Mouse (Mus musculus) G1E (cell line): ENCODE results near the gene Fam129a. TPM values are rescaled to one million over a fixed set of nuclear protein-coding genes. Genes with fewer than 3 reads are reported as not detected.

Source experiments
- ATAC-seq: 2 replicates; pipeline ENCODE4 v1.8.0; 2016; ENCODE audit warnings: mild to moderate bottlenecking; ENCODE audit not compliant: insufficient number of reproducible peaks, poor library complexity, low FRiP score, severe bottlenecking; ENCODE audit errors: extremely low read depth
- DNase-seq: peaks from one replicate; pipeline ENCODE4 v3.0.0; 2012; ENCODE audit warnings: low spot score
- H3K27me3 ChIP-seq: 2 replicates; pipeline ENCODE4 v1.6.1; 2012; ENCODE audit warnings: mild to moderate bottlenecking, low read length, inconsistent platforms; ENCODE audit not compliant: insufficient read depth
- H3K36me3 ChIP-seq: replicated peaks from 2 replicates; pipeline ENCODE3; 2012; ENCODE audit warnings: mild to moderate bottlenecking, inconsistent platforms
- H3K4me1 ChIP-seq: 2 replicates; pipeline ENCODE4 v1.6.1; 2012; ENCODE audit warnings: low read depth, low read length, inconsistent platforms, mixed read lengths; ENCODE audit not compliant: insufficient read depth
- H3K4me3 ChIP-seq: 2 replicates; pipeline ENCODE4 v1.5.1; 2012; ENCODE audit warnings: low read depth, mild to moderate bottlenecking, inconsistent platforms, low read length, moderate library complexity, mixed read lengths
- H3K9me3 ChIP-seq: replicated peaks from 2 replicates; pipeline ENCODE4 v1.6.1; 2012; ENCODE audit warnings: inconsistent platforms
- CTCF ChIP-seq: IDR thresholded peaks from 2 replicates; pipeline ENCODE4 v1.5.1; 2012; ENCODE audit warnings: low read depth, low read length, inconsistent platforms, mixed read lengths
- GATA1 ChIP-seq: IDR thresholded peaks from 2 replicates; pipeline ENCODE4 v1.6.1; 2012; ENCODE audit warnings: borderline replicate concordance, low read length, inconsistent platforms, mixed read lengths
- GATA2 ChIP-seq: IDR thresholded peaks from 2 replicates; pipeline ENCODE4 v1.6.1; 2012; ENCODE audit warnings: low read depth, low read length, inconsistent platforms, borderline replicate concordance
- POLR2AphosphoS5 ChIP-seq: IDR thresholded peaks from 2 replicates; pipeline ENCODE4 v1.6.1; 2012; ENCODE audit warnings: low read depth, low read length, inconsistent platforms; ENCODE audit not compliant: insufficient replicate concordance
- TAL1 ChIP-seq: conservative IDR thresholded peaks from 2 replicates; pipeline ENCODE4 v1.6.1; 2012; ENCODE audit warnings: low read depth, low read length, inconsistent platforms, mixed read lengths
- polyA plus RNA-seq: library from polyadenylated mRNA; stranded (reverse); fragments of >175 nt; gene quantifications from 2 replicates; pipeline ENCODE4 v1.2.3, GENCODE M21; 2012
- total RNA-seq, 2 experiments: library from RNA; stranded (forward) in 1 of 2; stranded (reverse) in 1 of 2; fragments of 200-1000 nt in 1 of 2; fragments of >200 nt in 1 of 2; fragmentation: Nextera tagmentation in 1 of 2; gene quantifications; 2 replicates each; pipeline ENCODE4 v1.2.3; 2014 to 2017

The Fam129a gene
- total and polyA plus RNA-seq, 3 experiments, result 0.60 TPM; not detected in 2

DNA sequence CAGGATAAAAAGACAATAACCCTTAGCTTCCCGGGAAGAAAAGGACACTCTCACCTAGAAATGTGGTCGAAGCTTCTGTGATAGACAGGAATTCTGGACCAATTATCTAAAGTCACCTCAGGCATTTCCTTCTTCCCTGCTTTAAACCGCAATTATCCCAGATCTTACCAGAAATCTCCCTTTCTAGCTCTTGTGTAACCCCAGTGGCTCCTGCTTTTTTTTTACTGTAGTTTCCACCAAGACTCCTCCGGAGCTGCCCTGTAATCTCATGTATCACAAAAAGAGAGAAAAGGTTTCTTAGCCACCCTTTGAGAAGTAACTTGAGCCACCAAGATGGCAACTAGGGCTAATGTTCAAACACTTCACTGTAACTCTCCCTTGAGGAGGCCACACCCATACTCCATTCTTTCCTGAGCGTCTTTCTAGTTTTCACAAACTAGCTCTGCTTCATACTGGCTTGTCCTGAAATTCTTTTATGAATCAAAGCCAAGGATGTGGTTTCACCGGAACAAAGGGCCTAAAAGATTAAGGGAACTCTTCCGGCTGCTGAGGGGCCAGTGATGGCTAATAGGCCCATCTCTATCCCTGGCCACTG is 93.9 kb downstream of the Fam129a start:
- Histone ChIP-seq H3K4me3 (no peak overlapping the region), H3K36me3 (no peaks in the 10 kb centered on the region), H3K4me1 (0 out of 2 replicates have a peak, but pooled peaks cover 2% of the 10 kb centered on the region), H3K27me3 (peaks cover 5% of the 10 kb centered on the region), H3K9me3 (no peaks in the 10 kb centered on the region)
- DNase-seq (no peak), ATAC-seq (no peak)
- TF ChIP-seq GATA2, result no peak

DNA sequence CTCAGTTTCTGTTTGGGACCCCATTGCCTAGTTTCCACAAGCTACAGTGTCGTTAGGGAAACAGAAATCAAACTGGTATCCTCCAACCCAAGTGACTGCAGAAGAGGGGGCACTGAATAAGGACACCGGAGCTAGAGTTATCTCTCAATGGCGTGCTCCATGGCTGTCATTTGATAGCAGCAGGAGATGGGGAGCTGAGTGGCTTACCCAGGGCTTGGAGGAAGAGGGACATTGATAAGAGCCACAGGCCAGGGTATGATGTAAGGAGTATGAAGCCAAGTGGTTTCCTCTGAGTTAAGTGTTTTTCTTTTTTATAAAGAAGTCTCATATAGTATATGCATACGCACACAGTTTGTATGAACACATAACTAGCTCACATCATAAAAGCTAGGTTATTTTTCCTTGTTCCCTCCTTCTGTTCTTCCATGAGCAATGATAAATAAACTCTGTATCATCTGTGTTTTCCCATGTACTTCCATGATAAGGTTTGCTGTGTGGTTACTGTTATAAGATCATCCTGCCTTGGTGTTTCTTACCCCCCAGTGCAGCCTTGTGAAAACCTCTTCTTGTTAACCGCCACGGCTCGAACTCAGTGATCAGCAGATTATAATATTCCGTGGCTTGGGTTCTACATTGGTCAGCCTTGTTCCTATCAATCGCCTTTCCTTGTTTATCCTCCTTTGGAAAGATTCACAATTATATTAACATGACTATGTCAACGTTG is 96.5 kb downstream of the Fam129a start:
- Histone ChIP-seq H3K27me3 (peaks cover 8% of the 10 kb centered on the region), H3K4me1 (0 out of 2 replicates have a peak, but pooled peaks cover 2% of the 10 kb centered on the region), H3K36me3 (no peaks in the 10 kb centered on the region), H3K9me3 (no peaks in the 10 kb centered on the region), H3K4me3 (no peak overlapping the region)
- TF ChIP-seq GATA2 (no peak), POLR2AphosphoS5 (no peak), TAL1 (no peak), CTCF (no peak), GATA1 (no peak)
- ATAC-seq (no peak), DNase-seq (no peak)

DNA sequence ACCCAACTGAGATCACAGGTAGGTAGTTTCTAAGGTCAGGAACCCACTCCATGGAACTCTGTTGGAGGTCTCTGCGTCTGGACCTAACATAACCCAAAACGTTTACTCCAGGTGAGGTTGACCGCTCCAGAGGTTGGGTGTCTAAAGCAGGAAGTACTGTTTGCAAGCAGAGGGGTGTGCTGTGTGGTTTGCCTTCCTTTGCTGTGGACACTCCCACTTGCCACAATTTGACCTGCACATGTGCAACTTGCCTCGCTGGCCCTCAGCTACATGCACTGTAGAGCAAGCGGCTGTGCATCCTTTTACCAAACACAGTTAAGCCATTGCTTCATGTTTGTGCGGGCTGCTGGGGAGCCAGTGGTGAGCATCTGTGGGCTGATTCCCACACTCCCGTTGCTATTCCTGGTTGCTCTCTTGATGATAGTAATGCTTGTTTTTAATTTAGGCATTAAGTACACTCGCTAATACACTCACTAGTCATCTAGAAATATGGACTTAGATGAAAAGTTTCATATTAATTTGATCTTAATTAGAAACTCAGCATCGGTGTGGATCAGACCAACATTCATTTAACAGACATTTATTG is 99.1 kb downstream of the Fam129a start:
- Histone ChIP-seq H3K36me3 (no peaks in the 10 kb centered on the region), H3K27me3 (peaks cover 5% of the 10 kb centered on the region), H3K4me1 (0 out of 2 replicates have a peak, but pooled peaks cover 2% of the 10 kb centered on the region), H3K9me3 (no peaks in the 10 kb centered on the region), H3K4me3 (no peak overlapping the region)
- ATAC-seq, result no peak
- TF ChIP-seq GATA2, result no peak
- TF ChIP-seq POLR2AphosphoS5, result no peak
- no peak for TF ChIP-seq CTCF
- TF ChIP-seq TAL1, result no peak
- no peak for TF ChIP-seq GATA1
- no peak for DNase-seq

DNA sequence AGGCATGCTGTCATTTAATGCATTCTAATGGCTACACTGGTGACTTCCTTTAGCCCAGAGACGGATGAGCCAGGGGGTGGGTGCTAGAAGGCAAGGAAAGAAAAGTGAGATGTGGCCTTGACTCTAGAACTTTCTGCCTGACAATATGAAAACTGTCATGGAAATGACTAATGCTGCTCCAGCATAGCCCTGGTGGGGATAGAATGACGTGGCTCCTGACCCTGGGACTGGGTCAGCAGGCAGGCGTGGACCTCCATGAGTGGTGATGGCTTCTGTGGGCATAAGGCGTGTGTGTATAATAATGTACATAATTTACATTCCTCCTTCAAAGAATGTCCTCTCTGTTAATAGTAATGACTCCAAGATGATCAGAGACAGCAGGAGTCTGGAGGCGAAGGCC is 104.7 kb downstream of the Fam129a start:
- TF ChIP-seq GATA1, result no peak
- no peak for TF ChIP-seq POLR2AphosphoS5
- TF ChIP-seq CTCF, result no peak
- no peak for TF ChIP-seq TAL1
- no peak for TF ChIP-seq GATA2
- DNase-seq (no peak), ATAC-seq (no peak)
- Histone ChIP-seq H3K27me3 (peaks cover 2% of the 10 kb centered on the region; the same call in 1 of the 2 replicates), H3K4me3 (no peak overlapping the region), H3K9me3 (no peaks in the 10 kb centered on the region), H3K4me1 (no peaks in the 10 kb centered on the region), H3K36me3 (no peaks in the 10 kb centered on the region)

DNA sequence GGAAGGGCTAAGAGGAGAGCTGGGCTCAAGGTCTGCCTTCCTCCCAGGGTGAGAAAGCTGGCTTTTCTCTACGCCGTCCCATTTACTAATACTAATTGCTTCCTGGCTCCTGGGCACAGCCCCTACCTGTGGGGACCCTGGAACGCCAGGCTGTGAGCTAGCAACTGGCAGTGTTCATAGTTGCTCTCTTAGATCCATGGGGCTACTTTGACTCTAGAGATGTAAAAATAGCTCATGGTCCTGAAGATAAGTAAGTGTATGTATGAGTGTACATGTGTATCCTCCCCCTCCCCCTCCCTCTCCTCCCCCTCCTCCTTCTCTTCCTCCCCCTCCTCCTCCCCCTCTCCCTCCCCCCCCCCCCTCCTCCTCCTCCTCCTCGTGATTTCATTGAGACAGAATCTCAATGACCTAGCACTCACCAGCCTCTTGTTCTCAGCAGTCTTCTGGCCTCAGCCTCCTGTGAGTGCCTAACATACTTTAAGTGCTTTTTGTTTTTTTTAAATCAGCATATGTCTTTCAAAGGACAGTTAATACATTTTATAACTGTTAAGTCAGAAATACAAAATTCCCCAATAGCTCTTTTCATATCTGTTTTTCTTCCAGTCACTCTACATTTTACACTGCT is 106.3 kb downstream of the Fam129a start:
- no peaks in the 10 kb centered on the region for H3K9me3 ChIP-seq
- TF ChIP-seq GATA1 (no peak), GATA2 (no peak)
- DNase-seq, result no peak
- no peak for ATAC-seq
- H3K4me1 ChIP-seq, result no peaks in the 10 kb centered on the region
- no peak overlapping the region for H3K4me3 ChIP-seq
- H3K36me3 ChIP-seq, result no peaks in the 10 kb centered on the region
- peaks cover 2% of the 10 kb centered on the region; the same call in 1 of the 2 replicates for H3K27me3 ChIP-seq

DNA sequence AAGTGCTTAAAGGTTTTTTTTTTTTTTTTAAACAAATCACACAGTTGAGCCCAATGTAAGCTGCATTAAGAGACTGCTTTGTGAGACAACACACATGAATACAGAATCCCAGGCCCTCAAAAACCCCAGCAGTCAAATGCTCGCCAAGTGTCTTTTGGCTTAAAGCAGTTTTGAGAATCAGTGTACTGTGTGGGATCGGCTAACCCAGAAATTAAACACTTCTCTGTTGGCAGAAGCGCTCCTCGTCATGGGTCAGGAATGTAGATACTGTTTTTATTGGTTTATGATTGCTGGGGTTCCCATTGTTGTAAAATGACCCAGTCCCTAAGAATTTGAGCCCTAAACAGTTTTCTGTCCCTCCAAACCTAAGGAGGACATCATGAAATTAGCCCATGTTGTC is 107.0 kb downstream of the Fam129a start:
- TF ChIP-seq POLR2AphosphoS5, result no peak
- TF ChIP-seq GATA1, result no peak
- no peak for TF ChIP-seq TAL1
- no peak for TF ChIP-seq GATA2
- TF ChIP-seq CTCF, result no peak
- H3K36me3 ChIP-seq, result no peaks in the 10 kb centered on the region
- DNase-seq (no peak), ATAC-seq (no peak)
- H3K9me3 ChIP-seq, result no peaks in the 10 kb centered on the region
- no peaks in the 10 kb centered on the region for H3K4me1 ChIP-seq
- peaks cover 2% of the 10 kb centered on the region; the same call in 1 of the 2 replicates for H3K27me3 ChIP-seq
- no peak overlapping the region for H3K4me3 ChIP-seq
